Mouse (Mus musculus) brain, embryonic 14.5 days (tissue): ENCODE measurements around the gene Crim1.

Source experiments
- CTCF ChIP-seq: fragments of 200-500 bp; IDR thresholded peaks from 2 replicates; pipeline ENCODE4 v1.5.1; 2012; ENCODE audit warnings: inconsistent platforms, mild to moderate bottlenecking, moderate library complexity, borderline replicate concordance; ENCODE audit not compliant: insufficient read depth, insufficient read length; ENCODE audit errors: extremely low read depth
- POLR2A ChIP-seq: fragments of 200-500 bp; IDR thresholded peaks from 2 replicates; pipeline ENCODE4 v1.6.1; 2012; ENCODE audit warnings: mild to moderate bottlenecking, inconsistent platforms, borderline replicate concordance; ENCODE audit not compliant: poor library complexity, insufficient read depth, insufficient read length, severe bottlenecking; ENCODE audit errors: extremely low read depth

- TF ChIP-seq CTCF = no peak
- no peak for TF ChIP-seq POLR2A
Observed at GRCm38 (mm10) chr17:78303053-78303452, 103.0 kb downstream of the Crim1 start.
